Mouse (Mus musculus): ENCODE measurements around the gene Ttc23l. TPM values are rescaled to one million over a fixed set of nuclear protein-coding genes. Genes with fewer than 3 reads are reported as not detected.
A peak's percentile ranks its signal among the peaks of the same experiment; 100 is the strongest.
"Not testable (repeated sequence)": the region's sequence is repeated elsewhere in the genome, so short reads cannot be mapped to it uniquely, and the experiment has no call there.

Gene Ttc23l
- polyA plus RNA-seq, 1 experiment from 2014 or later, result not detected

DNA sequence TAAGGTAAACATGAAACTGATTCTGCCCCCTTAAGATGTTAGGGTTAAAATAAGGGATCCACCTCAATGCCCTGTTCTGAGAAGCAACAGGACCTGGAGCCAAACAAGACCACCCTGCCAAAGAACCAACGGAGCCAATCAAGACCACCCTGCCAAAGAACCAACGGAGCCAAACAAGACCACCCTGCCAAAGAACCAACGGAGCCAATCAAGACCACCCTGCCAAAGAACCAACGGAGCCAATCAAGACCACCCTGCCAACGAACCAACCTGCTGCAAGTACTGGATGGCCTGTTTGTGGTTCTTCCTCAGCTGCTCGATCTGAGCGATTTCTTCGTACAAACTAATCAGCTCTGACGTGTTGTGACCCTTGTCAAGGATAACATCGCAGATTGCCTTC lies 25.1 kb downstream of the Ttc23l start:
- 81% methylated on average over 10 of the region's 10 CpGs for WGBS
- H3K4me3 ChIP-seq (ENCODE audit: low read length), result not testable (repeated sequence)

DNA sequence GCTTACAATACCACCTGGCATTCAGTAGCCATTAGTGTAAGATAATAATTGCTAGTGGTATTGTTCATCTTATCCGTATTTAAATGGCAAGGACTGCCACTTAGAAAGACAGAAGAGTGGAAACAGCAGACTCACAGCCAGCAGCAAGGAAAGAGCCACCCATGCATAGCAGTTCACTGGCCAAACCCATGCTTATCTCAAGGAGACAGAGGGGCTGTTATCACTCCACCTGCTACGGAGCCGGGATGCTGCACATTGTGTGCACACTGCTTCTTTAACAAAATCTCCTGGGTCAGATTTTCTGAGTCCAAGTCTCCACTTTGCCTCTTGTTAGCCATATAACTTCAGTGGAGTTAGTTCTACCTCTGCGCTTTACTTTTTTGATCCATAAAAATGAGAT lies 27.1 kb downstream of the Ttc23l start:
- 67% methylated on average over 4 of the region's 4 CpGs for WGBS
- H3K27ac ChIP-seq (ENCODE audit: low read length), result no peak overlapping the region
- no peaks in the 10 kb centered on the region for H3K4me1 ChIP-seq (replicated peaks; ENCODE audit: control insufficient read depth, insufficient read depth, low read length)
- no peak overlapping the region for H3K4me2 ChIP-seq (ENCODE audit: low read depth, low read length)
- H3K36me3 ChIP-seq (ENCODE audit: control insufficient read depth, insufficient read depth, low read length), result no peaks in the 10 kb centered on the region
- H3K9me3 ChIP-seq (ENCODE audit: control insufficient read depth, low read length), result no peaks in the 10 kb centered on the region
- H3K9ac ChIP-seq (ENCODE audit: low read length), result no peak overlapping the region
- no peaks in the 10 kb centered on the region for H3K27me3 ChIP-seq (ENCODE audit: control insufficient read depth, insufficient read depth, low read depth, low read length)
- no peak for ATAC-seq (ENCODE audit: low read depth)
- H3K4me3 ChIP-seq (ENCODE audit: low read length), result no peak overlapping the region

More for the DNA sequence above, 25.1 kb downstream of the Ttc23l start:
- H3K4me2 ChIP-seq (ENCODE audit: low read depth, low read length); H3K27ac ChIP-seq (ENCODE audit: low read length); H3K9me3 ChIP-seq (ENCODE audit: control insufficient read depth, low read length); H3K9ac ChIP-seq (ENCODE audit: low read length); H3K27me3 ChIP-seq (ENCODE audit: control insufficient read depth, insufficient read depth, low read depth, low read length); H3K4me1 ChIP-seq (replicated peaks; ENCODE audit: control insufficient read depth, insufficient read depth, low read length); ATAC-seq (ENCODE audit: low read depth); H3K36me3 ChIP-seq (ENCODE audit: control insufficient read depth, insufficient read depth, low read length): not testable (repeated sequence)

DNA sequence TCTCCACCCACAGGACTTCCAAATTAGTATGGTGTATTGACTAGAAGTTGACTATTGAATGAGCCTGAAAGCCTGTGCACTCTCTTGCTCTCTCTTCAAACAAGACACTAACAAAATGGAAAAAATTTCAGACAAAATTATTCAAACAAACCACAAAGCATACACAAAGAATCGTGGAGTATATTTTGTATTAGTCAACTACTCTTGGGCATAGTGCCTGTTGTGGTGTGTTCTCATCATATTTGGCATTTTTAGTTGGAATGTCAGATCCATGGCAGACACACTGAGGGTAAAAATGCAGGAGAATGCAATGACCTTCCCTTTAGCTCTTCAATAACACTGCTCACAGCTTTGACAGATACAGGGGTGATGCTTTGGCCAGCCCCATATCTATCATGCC lies 32.6 kb downstream of the Ttc23l start:
- Histone ChIP-seq H3K4me1 (replicated peaks; ENCODE audit: control insufficient read depth, insufficient read depth, low read length) (no peaks in the 10 kb centered on the region), H3K9me3 (ENCODE audit: control insufficient read depth, low read length) (no peaks in the 10 kb centered on the region), H3K9ac (ENCODE audit: low read length) (no peak overlapping the region), H3K27ac (ENCODE audit: low read length) (no peak overlapping the region), H3K36me3 (ENCODE audit: control insufficient read depth, insufficient read depth, low read length) (no peaks in the 10 kb centered on the region), H3K27me3 (ENCODE audit: control insufficient read depth, insufficient read depth, low read depth, low read length) (no peaks in the 10 kb centered on the region), H3K4me3 (ENCODE audit: low read length) (no peak overlapping the region), H3K4me2 (ENCODE audit: low read depth, low read length) (no peak overlapping the region)
- no peak for ATAC-seq (ENCODE audit: low read depth)
- 55% methylated on average over 1 of the region's 1 CpGs for WGBS

DNA sequence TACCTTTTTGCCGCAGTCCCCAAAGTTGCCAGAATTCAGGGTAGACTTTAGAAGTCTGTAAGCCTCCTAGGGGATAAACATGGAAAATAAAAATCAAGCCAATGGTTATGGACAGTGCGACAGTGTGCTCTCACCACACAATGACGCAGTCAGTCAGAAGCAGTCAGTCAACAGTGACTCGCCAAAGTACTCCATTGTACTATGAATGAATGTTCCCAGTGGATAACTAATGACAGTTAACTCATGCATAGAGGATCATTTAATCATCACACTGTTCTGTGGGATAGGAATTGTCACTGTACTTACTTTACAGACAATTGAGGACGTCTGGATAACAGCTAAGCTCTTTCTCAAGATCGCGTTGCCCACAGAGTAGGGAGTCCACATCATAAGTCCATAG lies 43.3 kb downstream of the Ttc23l start:
- Histone ChIP-seq H3K9me3 (ENCODE audit: control insufficient read depth, low read length) (no peaks in the 10 kb centered on the region), H3K4me3 (ENCODE audit: low read length) (no peak overlapping the region), H3K4me2 (ENCODE audit: low read depth, low read length) (no peak overlapping the region), H3K9ac (ENCODE audit: low read length) (no peak overlapping the region), H3K27me3 (ENCODE audit: control insufficient read depth, insufficient read depth, low read depth, low read length) (no peaks in the 10 kb centered on the region), H3K27ac (ENCODE audit: low read length) (no peak overlapping the region), H3K36me3 (ENCODE audit: control insufficient read depth, insufficient read depth, low read length) (no peaks in the 10 kb centered on the region), H3K4me1 (replicated peaks; ENCODE audit: control insufficient read depth, insufficient read depth, low read length) (no peaks in the 10 kb centered on the region)
- no peak for ATAC-seq (ENCODE audit: low read depth)
- WGBS, result 82% methylated on average over 7 of the region's 7 CpGs

DNA sequence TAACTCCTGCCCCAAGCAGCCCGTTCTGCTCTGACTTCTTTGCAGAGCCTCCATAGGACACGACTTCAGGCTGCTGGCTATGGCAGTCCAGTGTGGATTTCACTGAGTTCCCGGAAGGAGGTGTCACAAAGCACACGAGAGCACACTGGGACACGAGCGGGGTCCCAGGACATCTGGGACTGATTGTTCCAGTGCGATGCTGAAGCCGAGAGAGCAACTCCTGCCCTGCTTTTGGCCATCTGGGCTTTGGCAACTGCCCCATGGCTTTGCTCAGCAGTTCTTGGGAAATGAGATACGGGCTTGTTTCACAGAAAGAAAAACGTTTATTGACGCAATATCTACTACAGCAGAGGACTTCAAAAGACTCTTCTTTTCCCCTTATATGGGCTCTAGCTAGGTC lies 52.4 kb downstream of the Ttc23l start:
- Histone ChIP-seq H3K4me2 (ENCODE audit: low read depth, low read length) (no peak overlapping the region), H3K9me3 (ENCODE audit: control insufficient read depth, low read length) (no peaks in the 10 kb centered on the region), H3K36me3 (ENCODE audit: control insufficient read depth, insufficient read depth, low read length) (no peaks in the 10 kb centered on the region), H3K4me3 (ENCODE audit: low read length) (no peak overlapping the region), H3K27ac (ENCODE audit: low read length) (no peak overlapping the region), H3K27me3 (ENCODE audit: control insufficient read depth, insufficient read depth, low read depth, low read length) (no peaks in the 10 kb centered on the region), H3K9ac (ENCODE audit: low read length) (no peak overlapping the region), H3K4me1 (replicated peaks; ENCODE audit: control insufficient read depth, insufficient read depth, low read length) (no peaks in the 10 kb centered on the region)
- ATAC-seq (ENCODE audit: low read depth), result no peak
- WGBS, result 42% methylated on average over 11 of the region's 11 CpGs

DNA sequence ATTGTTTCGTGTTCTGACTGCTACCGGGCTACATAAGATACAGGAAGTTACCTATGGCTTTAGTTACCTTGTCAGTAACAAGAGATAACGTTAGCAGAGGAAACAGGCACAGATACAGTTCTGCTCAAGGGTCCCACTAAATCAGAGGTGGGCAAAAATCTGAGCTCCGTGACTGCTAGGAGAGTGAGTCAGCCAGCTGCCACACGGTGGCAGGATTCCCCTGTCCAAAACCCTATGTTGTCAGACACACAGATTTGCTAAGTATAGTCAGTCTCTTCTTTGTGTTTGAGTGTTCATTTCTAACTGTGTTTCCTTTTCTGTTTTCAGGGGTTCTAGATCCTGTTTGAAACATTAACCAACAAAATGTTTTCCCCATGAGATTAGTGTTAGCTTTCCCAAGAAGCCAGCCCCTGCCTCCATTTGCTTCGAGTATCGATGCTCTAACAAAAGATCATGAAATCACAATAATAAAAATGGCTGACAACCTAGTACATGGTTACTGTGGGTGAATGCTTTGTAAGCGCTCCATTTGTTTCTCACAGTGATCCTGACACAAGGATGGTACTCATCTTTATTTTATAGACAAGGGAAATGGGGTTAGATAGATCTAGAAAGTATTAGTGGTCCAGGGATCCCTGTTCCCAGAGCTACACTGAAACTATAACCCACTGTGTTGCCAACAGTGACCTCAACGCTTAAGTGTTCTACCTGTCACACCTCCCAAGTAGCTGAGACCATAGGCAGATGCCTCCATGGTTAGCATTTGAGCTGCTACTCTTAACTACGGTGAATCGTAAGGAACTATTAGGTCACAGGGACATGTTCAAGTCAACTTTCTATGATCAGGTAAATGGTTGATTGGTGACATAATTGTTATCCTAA lies 57.4 kb downstream of the Ttc23l start:
- Histone ChIP-seq H3K4me3 (ENCODE audit: low read length) (no peak overlapping the region), H3K9ac (ENCODE audit: low read length) (no peak overlapping the region), H3K9me3 (ENCODE audit: control insufficient read depth, low read length) (no peaks in the 10 kb centered on the region), H3K27ac (ENCODE audit: low read length) (no peak overlapping the region), H3K4me2 (ENCODE audit: low read depth, low read length) (no peak overlapping the region), H3K27me3 (ENCODE audit: control insufficient read depth, insufficient read depth, low read depth, low read length) (no peaks in the 10 kb centered on the region), H3K36me3 (ENCODE audit: control insufficient read depth, insufficient read depth, low read length) (peaks cover 3% of the 10 kb centered on the region; the same call in 1 of the 2 replicates), H3K4me1 (replicated peaks; ENCODE audit: control insufficient read depth, insufficient read depth, low read length) (no peaks in the 10 kb centered on the region)
- peak; percentile 65; the same call in 1 of the 2 replicates for ATAC-seq (ENCODE audit: low read depth)
- WGBS, result 53% methylated on average over 11 of the region's 11 CpGs

DNA sequence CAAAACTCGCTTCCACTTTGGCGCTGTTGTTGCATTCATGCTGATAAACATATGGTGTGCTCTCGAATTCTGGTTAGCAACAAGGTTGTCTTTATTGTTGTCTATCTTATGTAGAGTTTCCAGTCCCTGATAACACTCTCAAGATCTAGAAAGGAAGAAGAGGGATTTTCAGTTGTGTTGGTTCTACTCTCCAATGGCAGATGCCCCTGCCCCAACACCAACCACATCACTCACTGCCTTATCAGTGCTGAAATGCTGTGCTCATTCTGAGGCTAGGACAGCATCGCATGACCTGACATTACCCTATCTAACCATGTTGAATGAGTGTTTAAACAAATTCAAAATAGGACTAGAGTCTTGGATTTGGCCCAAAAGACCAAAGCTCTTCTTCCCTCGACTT lies 58.4 kb downstream of the Ttc23l start:
- 70% methylated on average over 5 of the region's 5 CpGs for WGBS
- no peak for ATAC-seq (ENCODE audit: low read depth)
- H3K27ac ChIP-seq (ENCODE audit: low read length), result no peak overlapping the region

DNA sequence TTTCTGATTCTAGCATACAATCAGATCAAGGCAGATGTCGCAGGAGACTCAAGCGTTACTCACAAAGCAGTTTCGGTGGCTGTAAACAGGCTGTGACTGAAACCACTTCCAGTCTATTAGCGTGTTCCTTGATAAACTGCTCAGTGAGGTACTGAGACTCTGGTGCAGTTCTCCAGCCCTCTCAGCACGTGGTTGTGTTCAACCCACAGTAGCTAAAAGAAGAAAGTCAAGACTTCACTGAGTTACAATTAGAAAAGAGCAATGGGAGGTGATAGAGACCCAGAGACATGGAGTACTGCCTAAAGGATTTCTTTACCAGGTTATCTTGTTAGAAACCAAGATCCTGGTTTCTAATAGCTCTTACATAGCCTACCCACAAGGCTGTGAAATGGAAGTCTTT lies 58.9 kb downstream of the Ttc23l start:
- H3K9ac ChIP-seq (ENCODE audit: low read length), result no peak overlapping the region
- H3K9me3 ChIP-seq (ENCODE audit: control insufficient read depth, low read length), result no peaks in the 10 kb centered on the region
- H3K4me2 ChIP-seq (ENCODE audit: low read depth, low read length), result no peak overlapping the region
- 77% methylated on average over 5 of the region's 5 CpGs for WGBS
- no peak overlapping the region for H3K4me3 ChIP-seq (ENCODE audit: low read length)
- no peaks in the 10 kb centered on the region for H3K27me3 ChIP-seq (ENCODE audit: control insufficient read depth, insufficient read depth, low read depth, low read length)
- no peaks in the 10 kb centered on the region for H3K4me1 ChIP-seq (replicated peaks; ENCODE audit: control insufficient read depth, insufficient read depth, low read length)
- ATAC-seq (ENCODE audit: low read depth), result no peak
- H3K27ac ChIP-seq (ENCODE audit: low read length), result no peak overlapping the region
- peaks cover 6% of the 10 kb centered on the region; the same call in 1 of the 2 replicates for H3K36me3 ChIP-seq (ENCODE audit: control insufficient read depth, insufficient read depth, low read length)

More for the DNA sequence above, 58.4 kb downstream of the Ttc23l start:
- Histone ChIP-seq H3K4me2 (ENCODE audit: low read depth, low read length) (no peak overlapping the region), H3K9me3 (ENCODE audit: control insufficient read depth, low read length) (no peaks in the 10 kb centered on the region), H3K4me3 (ENCODE audit: low read length) (no peak overlapping the region), H3K27me3 (ENCODE audit: control insufficient read depth, insufficient read depth, low read depth, low read length) (no peaks in the 10 kb centered on the region), H3K36me3 (ENCODE audit: control insufficient read depth, insufficient read depth, low read length) (peaks cover 6% of the 10 kb centered on the region; the same call in 1 of the 2 replicates), H3K4me1 (replicated peaks; ENCODE audit: control insufficient read depth, insufficient read depth, low read length) (no peaks in the 10 kb centered on the region), H3K9ac (ENCODE audit: low read length) (no peak overlapping the region)

DNA sequence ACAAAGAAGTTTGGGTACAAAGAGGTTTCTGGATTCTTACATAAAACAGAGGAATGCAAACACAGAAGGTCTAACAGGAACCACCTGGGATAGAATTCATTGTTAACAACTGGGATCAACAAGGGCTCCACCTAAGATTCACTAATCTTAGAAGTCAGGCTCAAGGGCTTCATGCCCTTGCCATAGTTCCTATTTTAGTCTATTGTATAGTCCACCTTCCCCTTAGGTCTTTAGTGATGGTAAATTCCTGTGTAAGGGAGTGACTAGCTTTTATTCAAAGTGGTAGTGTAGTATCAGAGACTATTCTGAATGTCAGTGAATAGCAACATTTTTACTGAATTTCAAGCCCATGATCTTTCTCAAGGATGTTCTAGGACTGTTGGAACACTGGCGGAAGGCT lies 61.8 kb downstream of the Ttc23l start:
- ATAC-seq (ENCODE audit: low read depth); H3K27ac ChIP-seq (ENCODE audit: low read length); H3K4me1 ChIP-seq (replicated peaks; ENCODE audit: control insufficient read depth, insufficient read depth, low read length); H3K9me3 ChIP-seq (ENCODE audit: control insufficient read depth, low read length); H3K4me3 ChIP-seq (ENCODE audit: low read length); H3K4me2 ChIP-seq (ENCODE audit: low read depth, low read length); H3K27me3 ChIP-seq (ENCODE audit: control insufficient read depth, insufficient read depth, low read depth, low read length); H3K9ac ChIP-seq (ENCODE audit: low read length): not testable (repeated sequence)
- peaks cover 13% of the 10 kb centered on the region for H3K36me3 ChIP-seq (ENCODE audit: control insufficient read depth, insufficient read depth, low read length)
- WGBS, result 94% methylated on average over 1 of the region's 1 CpGs

Data from lung, embryonic 16.5 days (tissue).